Mouse (Mus musculus): ENCODE results near the gene Slc33a1. TPM values are rescaled to one million over a fixed set of nuclear protein-coding genes. Genes with fewer than 3 reads are reported as not detected.

Slc33a1 gene
- total RNA-seq, 2 experiments from 2014 or later: 17.3 to 21.2 TPM

DNA sequence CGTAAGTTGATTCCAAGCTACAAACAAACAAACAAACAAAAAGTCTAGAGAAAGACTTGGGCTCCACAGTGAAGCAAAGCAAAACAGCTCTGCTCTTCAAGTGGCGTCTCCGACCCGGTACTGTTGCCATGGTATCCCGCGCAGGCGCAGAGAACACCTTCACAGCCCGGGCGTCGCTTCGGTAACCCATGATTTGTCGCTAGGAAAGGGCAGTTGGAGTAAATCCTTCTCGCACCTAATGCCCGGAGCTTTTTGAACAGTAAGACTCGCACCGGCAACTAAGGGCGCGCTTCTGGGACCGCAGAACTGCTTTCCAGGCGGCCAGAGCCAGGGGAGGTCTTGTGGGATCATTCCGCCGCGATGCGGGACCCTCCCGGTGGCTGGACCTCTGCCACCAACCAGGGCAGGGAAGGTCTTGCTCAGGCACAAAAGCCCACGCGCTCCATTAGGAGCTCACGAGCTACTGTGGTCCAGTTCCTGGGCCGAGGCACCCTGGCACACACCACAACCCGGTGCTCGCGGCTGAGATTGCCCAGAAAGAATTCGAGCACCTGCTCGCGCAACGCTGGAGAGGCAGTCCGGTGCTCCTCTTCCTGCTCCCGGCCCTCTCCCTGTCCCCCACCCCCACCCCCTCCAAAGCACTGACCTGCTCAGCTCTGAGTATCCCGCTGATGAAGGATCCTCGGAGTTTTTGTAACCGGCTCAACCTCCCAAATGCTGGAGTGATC, 65.8 kb downstream of the Slc33a1 start:
- ATAC-seq (ENCODE audit: poor library complexity, severe bottlenecking): peak; percentile 56

DNA sequence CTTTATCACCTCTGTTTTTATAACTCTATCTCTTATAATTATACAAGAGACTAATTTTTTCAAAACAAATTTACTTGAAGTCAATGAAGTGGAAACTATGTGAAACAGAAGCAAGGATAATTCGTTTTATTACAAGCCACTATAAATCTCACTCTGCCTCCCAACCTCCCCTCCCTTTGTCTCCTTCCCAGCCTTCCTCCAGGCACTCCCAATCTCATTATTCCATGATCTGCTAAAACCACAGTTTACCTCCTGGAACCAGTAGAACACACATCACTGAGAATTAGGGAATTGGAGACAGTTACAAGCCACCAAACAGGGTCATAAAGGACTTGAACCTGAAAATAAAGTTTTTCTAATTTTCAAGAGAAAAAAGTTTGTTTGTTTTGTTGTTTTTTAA, 67.4 kb downstream of the Slc33a1 start:
- no peak for ATAC-seq (ENCODE audit: poor library complexity, severe bottlenecking)

GRCm38 (mm10) chr3:63896303-63896702, 68.3 kb downstream of the Slc33a1 start:
- no peak for ATAC-seq (ENCODE audit: poor library complexity, severe bottlenecking)

DNA sequence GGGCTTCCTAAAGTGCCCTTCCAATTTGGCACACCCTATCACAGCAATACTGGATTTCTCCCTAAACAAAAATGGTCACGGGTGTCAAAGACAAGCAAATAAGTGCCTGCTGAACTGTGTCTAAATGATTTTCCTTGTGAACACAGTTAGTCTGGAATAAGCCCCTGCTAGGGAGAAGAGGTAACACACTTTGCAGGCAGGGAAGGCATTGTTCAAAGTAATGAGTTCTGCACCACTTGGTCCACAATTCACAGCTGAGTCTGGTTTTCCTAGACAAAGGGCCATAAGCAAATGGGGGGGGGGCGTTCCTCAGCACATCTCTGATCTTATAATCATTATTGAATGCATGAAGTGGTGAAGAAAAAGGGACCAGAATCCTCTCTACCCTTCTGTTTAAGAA, 68.8 kb downstream of the Slc33a1 start:
- ATAC-seq (ENCODE audit: poor library complexity, severe bottlenecking): no peak

DNA sequence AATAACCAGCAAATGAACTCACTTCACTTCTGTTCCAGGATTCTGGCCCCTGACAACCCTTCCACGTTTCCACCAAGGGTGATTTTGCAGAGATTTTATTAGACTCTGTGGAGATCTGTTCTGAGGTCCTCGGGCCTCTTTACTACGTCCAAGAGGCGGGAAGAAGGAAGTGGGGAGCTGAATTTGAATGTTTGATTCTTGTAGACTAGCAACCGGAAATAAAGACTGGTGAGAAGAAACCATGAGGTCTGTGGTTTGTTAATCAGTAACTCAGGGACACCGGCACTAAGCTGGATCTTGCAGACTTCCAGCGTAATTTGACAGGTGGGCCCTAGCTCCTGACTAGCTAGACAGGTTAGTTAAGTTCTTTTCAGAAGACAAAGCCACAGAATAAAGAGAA, 70.9 kb downstream of the Slc33a1 start:
- no peak for ATAC-seq (ENCODE audit: poor library complexity, severe bottlenecking)

DNA sequence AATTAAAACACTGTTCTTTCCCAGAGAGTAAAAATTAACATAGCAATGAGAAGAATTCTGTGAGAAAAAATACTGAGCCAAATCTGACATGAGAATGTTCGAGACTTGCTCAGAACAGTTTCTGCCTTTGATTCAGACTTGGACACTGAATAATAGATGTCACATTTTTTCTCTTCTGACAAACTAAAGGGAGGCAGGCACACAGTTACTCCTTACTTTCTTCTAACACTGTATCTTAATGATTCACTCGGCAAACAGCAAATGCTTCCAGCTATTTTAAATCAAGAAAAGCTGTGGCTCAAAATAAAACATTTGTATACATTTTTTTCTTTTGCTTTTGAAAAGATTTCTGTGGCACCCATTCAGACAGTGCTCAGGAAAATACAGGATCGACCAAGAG, 72.4 kb downstream of the Slc33a1 start:
- no peak for ATAC-seq (ENCODE audit: poor library complexity, severe bottlenecking)

Other genes starting within 250 kb of the Slc33a1 start
- gene Plch1, start 65.3 kb downstream of the Slc33a1 start, total RNA-seq (2015): not detected in 2 replicates
- gene Plch1, start 65.3 kb downstream of the Slc33a1 start, total RNA-seq (2017): not detected in 2 replicates
- gene E130311K13Rik, start 35.3 kb downstream of the Slc33a1 start, total RNA-seq (2015): 1.1 and 2.1 TPM in 2 replicates
- 2.0 and 3.0 TPM in 2 replicates for gene E130311K13Rik, start 35.3 kb downstream of the Slc33a1 start, total RNA-seq (2017)
- gene Gmps, start 11.3 kb upstream of the Slc33a1 start, total RNA-seq (2015): 23.0 and 25.2 TPM in 2 replicates
- 22.6 and 23.5 TPM in 2 replicates for gene Gmps, start 11.3 kb upstream of the Slc33a1 start, total RNA-seq (2017)
- gene Vmn2r1, start 116.8 kb upstream of the Slc33a1 start, total RNA-seq (2015): 0.05 TPM in 1 of 2 replicates, not detected in the other
- 0.04 TPM in 1 of 2 replicates, not detected in the other for gene Vmn2r1, start 116.8 kb upstream of the Slc33a1 start, total RNA-seq (2017)
- gene Vmn2r2, start 177.2 kb upstream of the Slc33a1 start, total RNA-seq (2015): not detected in 2 replicates
- gene Vmn2r2, start 177.2 kb upstream of the Slc33a1 start, total RNA-seq (2017): not detected in 2 replicates